Mouse (Mus musculus): ENCODE results near the gene Trp53.
"Not testable (repeated sequence)": the region's sequence is repeated elsewhere in the genome, so short reads cannot be mapped to it uniquely, and the experiment has no call there.

The Trp53 gene

DNA sequence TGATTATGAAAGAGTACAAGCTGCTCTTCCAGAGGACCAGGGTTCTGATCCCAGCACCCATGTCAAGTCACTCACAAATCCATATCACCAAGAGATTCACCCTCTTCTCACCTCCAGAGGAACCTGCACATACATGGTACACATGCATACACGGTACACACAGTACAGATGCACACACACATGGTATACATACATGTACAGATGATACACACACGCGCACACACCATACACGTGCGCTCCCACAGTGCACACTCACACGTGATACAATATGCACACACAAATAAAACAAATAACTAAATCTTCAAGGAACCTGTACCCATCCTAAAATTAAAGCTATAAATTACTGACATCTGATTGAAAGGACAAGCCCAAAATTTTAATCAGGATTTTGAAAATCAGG, 14.7 kb downstream of the Trp53 start:
- DNase-seq (ENCODE audit: low read depth, low spot score), result no peak

GRCm38 (mm10) chr11:69599436-69599835, 19.3 kb downstream of the Trp53 start:
- DNase-seq (ENCODE audit: low read depth, low spot score), result no peak

DNA sequence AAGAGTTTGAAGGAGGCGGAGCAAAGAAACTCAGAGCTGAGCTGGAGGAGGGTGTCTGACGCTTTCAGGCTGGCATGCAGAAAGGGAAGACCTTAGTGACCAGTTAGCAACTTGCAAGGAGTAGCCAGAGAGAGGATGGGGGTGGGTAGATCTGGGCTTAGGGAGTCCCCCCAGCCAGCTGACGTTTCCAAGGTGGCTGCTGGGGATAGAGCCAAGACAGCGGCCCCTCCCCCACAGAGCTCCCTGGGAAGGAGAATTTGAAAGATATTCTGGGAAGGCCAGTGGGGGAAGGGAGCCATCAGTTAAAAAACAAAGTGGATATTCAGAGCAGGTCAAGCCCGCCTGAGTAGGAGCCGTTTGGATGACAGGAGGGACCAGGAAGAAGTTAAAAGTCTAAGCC, 19.9 kb downstream of the Trp53 start:
- DNase-seq (ENCODE audit: low read depth, low spot score), result no peak

DNA sequence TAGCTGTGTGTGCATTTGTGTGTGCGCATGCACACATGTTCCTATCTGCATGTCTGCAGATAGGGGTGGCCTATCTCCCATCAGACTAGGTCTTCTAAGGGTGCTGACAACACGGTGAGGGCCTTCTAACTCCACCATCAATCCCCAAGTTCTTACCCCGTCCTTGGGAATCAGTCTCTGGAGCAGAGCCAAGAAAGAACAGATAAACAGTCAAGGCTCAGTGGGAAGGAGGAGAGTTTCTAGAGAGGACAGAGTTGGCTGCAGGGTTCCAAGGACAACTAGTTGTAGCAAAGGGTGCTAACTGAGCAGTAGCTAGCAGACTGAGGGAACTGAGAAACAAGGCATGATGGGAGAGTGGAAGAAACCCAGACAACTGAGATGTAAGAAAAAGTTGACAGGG, 21.6 kb downstream of the Trp53 start:
- DNase-seq (ENCODE audit: low read depth, low spot score), result no peak

- DNase-seq (ENCODE audit: low read depth, low spot score), result no peak
Measured at GRCm38 (mm10) chr11:69603516-69603915, 23.4 kb downstream of the Trp53 start.

DNA sequence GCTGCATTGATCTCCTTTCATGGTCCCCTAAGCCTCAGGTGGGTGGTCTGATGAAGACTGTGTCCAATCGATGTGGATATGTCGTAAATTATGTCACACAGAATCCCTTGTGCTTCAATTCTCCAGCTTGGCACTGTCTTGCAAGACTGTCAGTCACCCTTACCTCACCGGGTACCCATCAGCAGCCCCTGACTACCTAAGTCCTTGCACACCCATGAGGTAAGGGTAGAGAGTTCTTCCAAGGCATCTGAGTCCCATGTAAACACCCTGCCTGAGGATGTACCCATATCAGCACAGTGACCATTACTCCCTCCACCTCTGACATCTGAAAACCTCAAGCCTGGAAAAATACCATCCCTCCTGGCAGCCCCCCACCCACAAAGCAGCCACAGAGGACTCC, 24.2 kb downstream of the Trp53 start:
- DNase-seq (ENCODE audit: low read depth, low spot score), result no peak

- DNase-seq (ENCODE audit: low read depth, low spot score), result no peak
Measured at GRCm38 (mm10) chr11:69604795-69605664, 24.9 kb downstream of the Trp53 start.

DNA sequence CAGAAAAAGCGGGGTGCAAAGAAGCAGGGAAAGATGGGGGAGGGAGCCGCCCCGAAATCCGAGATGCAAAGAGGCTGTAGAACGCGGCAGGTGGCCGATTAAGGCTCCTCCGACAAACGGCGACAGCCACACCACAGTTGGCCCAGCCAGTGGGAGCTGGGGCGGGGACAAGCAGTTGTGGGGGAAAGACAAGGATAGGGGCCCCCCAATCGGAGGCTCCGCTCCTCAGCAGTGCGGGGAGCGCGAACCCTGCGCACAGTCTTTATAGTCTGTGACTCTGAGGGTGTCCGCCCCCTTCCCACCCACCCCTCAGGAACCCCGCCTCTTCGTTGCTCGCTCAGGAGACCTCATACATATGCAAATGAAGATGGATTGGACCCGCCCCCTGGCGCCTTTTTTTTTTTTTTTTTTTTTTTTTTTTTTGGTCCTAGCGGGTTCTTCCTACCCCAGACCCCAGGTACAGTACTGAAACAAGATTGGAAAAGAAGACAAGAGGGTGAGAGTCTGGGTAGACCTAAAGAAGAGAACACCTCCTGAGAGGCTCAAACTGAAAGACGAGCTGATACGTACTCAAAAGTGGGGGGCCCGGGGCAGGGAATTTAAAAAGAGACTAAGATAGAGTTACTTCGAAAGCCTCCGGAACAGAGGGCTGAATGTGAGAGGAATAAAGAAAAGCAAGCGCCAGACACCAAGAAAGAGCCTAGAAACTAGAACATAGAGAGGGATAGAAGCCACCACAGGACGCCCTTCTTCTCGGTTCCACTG, 25.7 kb downstream of the Trp53 start, which contains the start of gene Atp1b2:
TSS of gene Atp1b2 (minus strand) at position 217 of the 765 bp plus-strand sequence.
- peak; percentile 86 for DNase-seq (ENCODE audit: low read depth, low spot score)

- no peak for DNase-seq (ENCODE audit: low read depth, low spot score)
Measured at GRCm38 (mm10) chr11:69606491-69606795, 26.3 kb downstream of the Trp53 start.

- no peak for DNase-seq (ENCODE audit: low read depth, low spot score)
Measured at GRCm38 (mm10) chr11:69606832-69607231, 26.7 kb downstream of the Trp53 start.

GRCm38 (mm10) chr11:69608525-69608924, 28.4 kb downstream of the Trp53 start:
- DNase-seq (ENCODE audit: low read depth, low spot score), result no peak

GRCm38 (mm10) chr11:69609416-69609815, 29.3 kb downstream of the Trp53 start:
- no peak for DNase-seq (ENCODE audit: low read depth, low spot score)

DNA sequence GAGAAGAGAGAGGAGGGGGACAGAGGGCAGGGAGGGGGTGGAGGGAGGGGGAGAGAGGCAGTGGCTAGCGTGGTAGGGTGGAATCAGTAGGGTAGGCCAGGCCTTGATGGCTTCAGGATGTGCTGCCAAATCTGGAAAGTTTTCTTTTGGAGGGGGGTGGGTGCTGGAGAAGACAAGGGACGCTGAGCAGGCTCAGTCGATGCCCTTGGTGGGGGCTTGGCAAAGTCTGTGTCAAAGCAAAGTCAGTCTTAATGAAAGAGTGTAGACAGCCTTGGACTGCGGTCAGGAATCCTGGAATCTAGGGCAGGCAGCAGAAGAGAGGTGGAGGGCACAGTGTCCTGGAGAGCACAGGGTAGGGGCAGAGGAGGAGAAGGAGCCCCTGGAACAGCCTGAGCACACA, 30.7 kb downstream of the Trp53 start:
- no peak for DNase-seq (ENCODE audit: low read depth, low spot score)

DNA sequence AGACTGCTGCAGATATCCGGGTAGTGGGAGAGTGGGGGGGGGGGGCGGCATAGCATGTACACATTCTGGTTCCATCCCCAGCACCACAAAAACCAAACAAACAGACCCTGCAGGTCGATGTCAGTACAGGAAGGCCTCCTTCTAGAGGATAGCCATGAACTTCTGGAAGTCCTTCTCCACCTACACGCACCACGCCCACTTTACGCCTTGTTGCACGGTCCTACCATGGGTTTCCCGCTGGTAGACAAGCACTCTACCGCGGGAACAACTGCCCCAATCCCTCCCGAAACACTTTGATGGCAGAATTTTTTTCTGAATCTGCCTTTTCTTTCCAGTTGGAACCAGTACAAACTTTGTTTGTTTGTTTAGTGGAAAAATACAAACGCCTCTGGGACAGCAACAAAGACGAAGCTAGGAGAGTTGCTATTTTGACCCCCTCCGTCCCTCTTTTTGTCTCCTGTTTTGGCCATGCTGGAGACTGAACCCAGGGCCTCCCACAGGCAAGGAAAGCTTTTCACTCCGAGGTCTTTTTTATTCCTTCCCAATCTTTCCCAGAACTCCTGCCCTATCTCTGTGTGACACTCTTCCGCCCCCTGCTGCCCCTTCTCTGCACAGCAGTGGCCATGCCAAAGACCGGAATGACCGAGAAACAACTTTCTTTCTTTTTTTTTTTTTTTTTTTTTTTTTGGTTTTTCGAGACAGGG, 33.5 kb downstream of the Trp53 start:
- no peak for DNase-seq (ENCODE audit: low read depth, low spot score)

DNA sequence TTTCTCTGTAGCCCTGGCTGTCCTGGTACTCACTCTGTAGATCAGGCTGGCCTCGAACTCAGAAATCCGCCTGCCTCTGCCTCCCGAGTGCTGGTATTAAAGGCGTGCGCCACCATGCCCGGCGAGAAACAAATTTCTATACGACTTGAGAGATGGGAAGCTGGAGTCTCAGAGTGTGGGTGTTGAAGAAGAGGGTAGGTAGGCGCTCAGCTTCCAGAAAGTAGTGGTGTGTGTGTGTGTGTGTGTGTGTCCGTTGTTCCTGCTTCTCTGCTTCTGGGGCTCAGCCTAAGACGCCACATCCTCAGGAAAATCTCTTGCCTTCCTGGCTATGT, 34.1 kb downstream of the Trp53 start:
- not testable (repeated sequence) for DNase-seq (ENCODE audit: low read depth, low spot score)

DNA sequence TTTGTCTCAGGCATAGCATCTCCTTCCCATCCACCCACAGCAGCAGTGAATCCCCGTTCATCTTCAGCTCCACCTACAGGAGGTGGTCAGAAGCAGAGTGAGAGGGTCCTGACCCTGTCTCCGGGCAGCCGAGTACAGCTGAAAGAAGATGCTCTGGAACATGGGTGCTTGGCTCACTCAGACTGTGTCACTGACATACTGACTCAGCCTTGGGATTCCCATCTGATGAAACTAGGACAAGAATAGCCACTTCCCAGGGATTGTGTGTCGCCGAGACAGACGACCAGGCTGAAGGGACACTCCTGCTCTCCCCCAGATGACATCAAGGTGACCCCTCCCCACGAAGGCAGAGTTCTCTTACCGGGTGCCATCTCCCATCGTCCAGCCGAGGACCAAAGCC, 36.6 kb downstream of the Trp53 start:
- no peak for DNase-seq (ENCODE audit: low read depth, low spot score)

DNA sequence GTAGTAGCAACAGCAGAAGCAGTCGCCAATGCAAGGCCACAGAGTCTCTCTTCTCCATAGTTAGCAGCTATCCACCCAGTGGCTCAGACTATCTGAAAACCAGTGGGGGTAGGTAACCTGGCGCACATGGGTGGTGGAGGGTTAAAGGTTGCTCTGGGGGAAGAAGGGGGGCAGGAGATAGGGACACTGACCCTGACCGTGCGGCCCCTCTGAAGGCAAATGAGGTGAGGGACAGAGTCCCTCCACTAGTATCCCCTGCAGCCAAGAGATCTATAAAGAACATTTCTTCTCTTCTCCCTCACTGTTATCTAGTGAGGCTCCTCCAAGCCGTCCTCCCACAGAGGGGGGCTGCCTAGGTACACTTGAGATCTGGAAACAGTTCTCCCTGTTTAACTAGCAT, 37.6 kb downstream of the Trp53 start, which contains the start of gene Shbg:
TSS of gene Shbg (minus strand) at position 101 of the 400 bp plus-strand sequence.
- DNase-seq (ENCODE audit: low read depth, low spot score), result no peak

DNA sequence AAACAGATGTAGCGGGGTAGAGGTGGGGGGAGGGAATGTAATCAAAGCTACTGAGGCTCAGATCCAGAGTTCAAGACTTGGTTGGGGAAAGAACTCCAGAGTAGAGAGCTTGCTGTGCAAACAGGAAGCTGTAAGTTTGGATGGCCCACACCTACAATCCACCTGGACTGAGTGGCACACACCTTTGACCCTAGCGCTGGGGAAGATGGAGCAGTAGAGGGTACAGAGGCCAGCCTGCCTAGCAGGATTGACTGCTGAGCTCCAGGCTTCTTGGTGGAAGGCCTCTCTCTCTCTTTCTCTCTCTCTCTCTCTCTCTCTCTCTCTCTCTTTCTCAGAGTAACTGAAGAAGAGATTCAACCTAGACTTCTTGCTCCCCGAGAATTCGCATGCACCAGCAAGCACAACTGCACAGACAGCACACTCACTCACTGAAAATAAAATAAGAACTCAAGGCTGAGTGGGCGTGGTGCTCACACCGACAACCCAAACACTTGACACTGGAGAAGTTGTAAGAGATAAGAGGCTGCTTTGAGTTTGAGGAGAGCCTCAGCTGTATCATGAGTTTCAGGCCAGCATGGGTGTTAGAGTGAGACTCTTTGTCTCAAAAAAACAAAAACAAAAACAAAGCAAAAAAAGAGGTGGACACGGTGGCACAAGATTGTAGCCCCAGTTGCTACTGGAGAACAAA, 40.4 kb downstream of the Trp53 start:
- DNase-seq (ENCODE audit: low read depth, low spot score), result no peak

DNA sequence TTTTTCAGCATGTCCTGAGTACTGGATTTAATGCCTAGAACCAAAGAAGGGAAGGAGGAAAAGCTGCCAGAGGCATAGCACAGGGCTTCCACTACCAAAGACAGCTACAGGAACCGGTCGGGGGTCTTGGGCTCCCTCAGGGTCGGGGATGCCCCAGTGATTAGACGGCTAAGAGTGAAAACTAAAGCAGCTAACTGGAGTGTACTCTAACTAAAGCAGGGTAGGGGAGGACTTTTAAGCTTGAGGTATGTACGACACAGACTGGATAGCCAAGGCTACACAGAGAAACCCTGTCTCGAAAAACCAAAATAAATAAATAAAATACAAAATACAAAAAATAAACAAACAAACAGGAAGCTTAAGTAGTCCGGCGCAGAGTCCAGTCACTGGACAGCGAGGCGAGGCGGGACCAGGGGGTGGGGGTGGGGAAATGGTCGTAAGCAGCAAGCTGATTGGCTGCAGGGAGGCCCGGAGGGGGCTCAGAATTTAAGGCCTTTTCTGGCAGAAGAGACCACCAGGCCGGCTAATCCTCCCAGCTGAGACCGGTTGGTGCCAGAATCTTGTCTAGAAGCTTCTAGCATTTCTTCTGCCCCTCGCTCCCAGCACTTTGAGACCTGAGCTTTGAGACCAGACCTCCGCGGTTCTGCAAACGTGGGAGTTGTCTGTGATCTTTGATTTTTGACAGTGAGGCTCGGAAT, 41.6 kb downstream of the Trp53 start, which contains the start of gene Sat2:
TSS of gene Sat2 (plus strand) at position 454 of the 698 bp plus-strand sequence.
- DNase-seq (ENCODE audit: low read depth, low spot score), result no peak

GRCm38 (mm10) chr11:69622406-69622805, 42.2 kb downstream of the Trp53 start:
- DNase-seq (ENCODE audit: low read depth, low spot score), result no peak

- no peak for DNase-seq (ENCODE audit: low read depth, low spot score)
Measured at GRCm38 (mm10) chr11:69623006-69623405, 42.8 kb downstream of the Trp53 start.
